Mouse (Mus musculus) lung, adult 2 months (tissue): ENCODE results near the gene Hivep2. TPM values are rescaled to one million over a fixed set of nuclear protein-coding genes. Genes with fewer than 3 reads are reported as not detected.

ENCODE experiments used
- DNase-seq: peaks from one replicate; pipeline ENCODE4 v3.0.0; 2022
- H3K4me1 ChIP-seq: fragments of 200-500 bp; 2 replicates; pipeline ENCODE4 v1.6.1; 2011; ENCODE audit warnings: low read length; ENCODE audit not compliant: control insufficient read depth, insufficient read depth
- H3K4me3 ChIP-seq: fragments of 200-500 bp; replicated peaks from 2 replicates; pipeline ENCODE3; 2011; ENCODE audit warnings: low read depth, mild to moderate bottlenecking, control low read depth, low read length; ENCODE audit errors: extremely low read depth
- CTCF ChIP-seq: fragments of 200-500 bp; IDR thresholded peaks from 2 replicates; pipeline ENCODE4 v1.5.1; 2011; ENCODE audit warnings: mild to moderate bottlenecking, low read length, control low read depth; ENCODE audit not compliant: insufficient read depth
- POLR2A ChIP-seq: fragments of 200-500 bp; IDR thresholded peaks from 2 replicates; pipeline ENCODE4 v1.6.1; 2011; ENCODE audit warnings: low read depth, mild to moderate bottlenecking, control low read depth, low read length, borderline replicate concordance; ENCODE audit errors: extremely low read depth
- WGBS: fragments of 180-500 bp; shearing (Covaris S2); methylation state at CpG from one replicate; pipeline ENCODE4 v1.1.7; 2018; 5-methylcytosine and 5-hydroxymethylcytosine counted together
- polyA plus RNA-seq: library from polyadenylated mRNA; depleted of rRNA; stranded (reverse); fragments of >200 nt; gene quantifications from 2 replicates; pipeline ENCODE4 v1.2.3, GENCODE M21; 2012

Hivep2 gene
- polyA plus RNA-seq, 1 experiment, result 11.0 TPM

GRCm38 (mm10) chr10:14168197-14168844, 202.4 kb downstream of the Hivep2 start:
- H3K4me3 ChIP-seq, result no peak overlapping the region
- TF ChIP-seq CTCF, result no peak
- no peak for TF ChIP-seq POLR2A
- WGBS, result 35% methylated on average over 6 of the region's 6 CpGs
- peaks cover 4% of the 10 kb centered on the region for H3K4me1 ChIP-seq
- no peak for DNase-seq

- Histone ChIP-seq H3K4me3 (no peak overlapping the region), H3K4me1 (peaks cover 4% of the 10 kb centered on the region)
- no peak for DNase-seq
- WGBS, result 28% methylated on average over 5 of the region's 5 CpGs
- TF ChIP-seq POLR2A, result no peak
- TF ChIP-seq CTCF, result no peak
These were observed 203.1 kb downstream of the Hivep2 start for GRCm38 (mm10) chr10:14168869-14169566.

DNA sequence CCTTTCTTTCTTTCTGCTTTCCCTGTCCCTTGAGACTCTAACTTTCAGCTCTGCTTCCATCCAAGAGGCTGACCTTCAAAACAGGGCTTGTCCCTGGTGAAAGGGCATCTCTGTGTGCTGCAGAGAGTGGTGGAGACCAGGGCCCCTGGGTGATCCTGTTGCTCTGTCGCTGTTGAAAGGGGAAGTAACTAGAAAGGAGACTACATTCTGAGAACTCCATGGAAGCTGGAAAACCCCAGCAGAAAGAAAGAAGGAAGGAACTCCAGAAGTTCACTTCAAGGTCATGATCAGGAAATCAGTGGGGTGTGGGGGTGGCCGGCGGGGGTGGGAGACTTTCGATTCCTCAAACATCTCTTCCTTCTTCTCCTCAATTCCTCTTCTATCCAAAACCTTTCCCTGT, 208.2 kb downstream of the Hivep2 start:
- H3K4me1 ChIP-seq, result no peaks in the 10 kb centered on the region
- WGBS, result 41% methylated on average over 4 of the region's 4 CpGs
- H3K4me3 ChIP-seq, result no peak overlapping the region
- no peak for DNase-seq
- no peak for TF ChIP-seq CTCF
- TF ChIP-seq POLR2A, result no peak

- no peak for DNase-seq
- WGBS, result 75% methylated on average over 19 of the region's 19 CpGs
- TF ChIP-seq POLR2A (no peak), CTCF (no peak)
- no peaks in the 10 kb centered on the region for H3K4me1 ChIP-seq
- no peak overlapping the region for H3K4me3 ChIP-seq
These were observed 213.8 kb downstream of the Hivep2 start for GRCm38 (mm10) chr10:14179424-14180339.

DNA sequence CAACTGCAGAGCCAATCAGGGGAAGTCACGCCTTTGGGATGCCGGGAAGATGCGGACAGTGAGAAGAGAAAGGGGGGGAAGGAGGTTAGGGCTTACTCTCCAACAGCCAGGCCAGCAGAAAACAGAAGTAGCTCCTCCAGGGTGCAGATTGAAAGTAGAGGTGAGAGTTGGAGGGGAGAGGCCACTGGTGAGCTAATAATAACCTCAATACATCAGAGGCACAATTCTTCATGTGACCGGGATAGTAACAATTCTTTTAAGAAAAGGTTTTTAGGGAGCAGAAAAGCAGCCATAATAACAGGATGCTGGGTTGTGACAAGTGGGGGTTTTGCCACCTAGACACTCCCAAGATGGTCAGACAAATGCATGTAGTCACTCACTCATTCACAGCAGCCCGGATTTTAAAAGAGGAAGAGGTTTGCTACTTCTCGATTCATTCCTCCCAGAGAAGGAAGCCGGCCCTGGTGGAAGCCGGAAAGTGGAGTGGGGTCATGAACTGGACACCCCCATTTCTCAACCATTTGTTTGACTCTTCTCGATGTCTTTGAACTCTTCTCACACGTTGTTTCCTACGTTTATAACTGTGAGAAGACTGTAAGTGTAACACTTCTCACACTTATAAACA, 220.6 kb downstream of the Hivep2 start:
- no peak for DNase-seq
- WGBS, result 39% methylated on average over 11 of the region's 11 CpGs
- TF ChIP-seq POLR2A, result no peak
- TF ChIP-seq CTCF, result no peak
- Histone ChIP-seq H3K4me3 (no peak overlapping the region), H3K4me1 (no peaks in the 10 kb centered on the region)

DNA sequence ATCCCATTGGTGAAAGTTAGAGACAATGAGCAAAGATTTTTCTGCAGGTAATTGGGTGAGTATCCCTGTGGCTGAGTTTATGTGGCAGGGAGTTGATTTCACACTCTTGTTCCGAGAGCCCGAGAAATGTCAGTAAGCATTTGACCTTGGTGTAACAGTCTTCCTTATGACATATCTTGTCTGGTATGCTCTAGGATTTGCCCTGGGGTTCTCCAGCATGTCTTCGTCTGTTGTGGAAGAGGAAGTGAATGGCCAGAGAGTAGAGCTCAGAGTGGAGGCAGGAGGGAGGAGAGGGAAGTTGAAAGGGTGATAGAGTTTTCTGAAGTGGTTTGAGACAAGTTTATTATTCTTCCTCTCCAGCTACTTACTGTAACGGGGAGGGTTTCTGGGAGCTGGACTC, 223.2 kb downstream of the Hivep2 start:
- WGBS, result 32% methylated on average over 4 of the region's 4 CpGs
- no peak for DNase-seq
- H3K4me1 ChIP-seq, result no peaks in the 10 kb centered on the region
- no peak overlapping the region for H3K4me3 ChIP-seq
- TF ChIP-seq CTCF (no peak), POLR2A (no peak)

- Histone ChIP-seq H3K4me3 (no peak overlapping the region), H3K4me1 (no peaks in the 10 kb centered on the region)
- TF ChIP-seq POLR2A (no peak), CTCF (no peak)
- no peak for DNase-seq
- 68% methylated on average over 10 of the region's 10 CpGs for WGBS
These were observed 225.3 kb downstream of the Hivep2 start for GRCm38 (mm10) chr10:14191202-14191601.

DNA sequence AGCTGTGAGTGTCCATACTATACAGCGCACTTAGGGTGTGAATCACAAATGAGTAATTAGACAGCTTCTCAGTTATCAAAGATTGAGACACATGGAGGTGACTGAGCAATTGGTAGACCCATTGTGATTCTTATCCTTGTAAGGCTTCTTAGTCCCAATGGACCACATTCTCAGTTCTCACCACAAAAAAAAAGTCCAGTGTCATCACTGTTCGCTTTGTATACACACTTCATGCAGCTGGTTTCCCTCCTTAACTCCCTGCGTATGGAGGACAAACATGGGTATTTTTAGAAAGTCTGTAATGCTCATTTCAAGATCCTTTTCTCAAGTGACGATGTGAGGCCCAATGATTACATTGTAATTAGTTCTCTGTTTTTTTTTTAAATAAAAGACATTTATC, 226.3 kb downstream of the Hivep2 start:
- TF ChIP-seq CTCF (no peak), POLR2A (no peak)
- 74% methylated on average over 4 of the region's 4 CpGs for WGBS

GRCm38 (mm10) chr10:14193702-14194101, 227.8 kb downstream of the Hivep2 start:
- no peak for TF ChIP-seq CTCF
- no peak for TF ChIP-seq POLR2A
- no peak for DNase-seq
- WGBS, result 75% methylated on average over 4 of the region's 4 CpGs
- Histone ChIP-seq H3K4me1 (no peaks in the 10 kb centered on the region), H3K4me3 (no peak overlapping the region)

More for the DNA sequence above, 226.3 kb downstream of the Hivep2 start:
- no peak overlapping the region for H3K4me3 ChIP-seq
- DNase-seq, result no peak
- H3K4me1 ChIP-seq, result no peaks in the 10 kb centered on the region
